Mouse (Mus musculus) liver, adult 2 months (tissue): ENCODE measurements around the gene Arpc5. TPM values are rescaled to one million over a fixed set of nuclear protein-coding genes. Genes with fewer than 3 reads are reported as not detected.

Experiments used
- DNase-seq: peaks from one replicate; pipeline ENCODE4 v3.0.0-alpha.2; 2011; ENCODE audit warnings: low read depth, low spot score; ENCODE audit errors: extremely low read depth
- H3K27ac ChIP-seq: fragments of 200-500 bp; replicated peaks from 2 replicates; pipeline ENCODE4 v1.5.1; 2012; ENCODE audit warnings: low read depth, mild to moderate bottlenecking, control low read depth, inconsistent platforms, low read length; ENCODE audit not compliant: insufficient read depth
- H3K27me3 ChIP-seq: fragments of 200-500 bp; 2 replicates; pipeline ENCODE4 v1.6.1; 2012; ENCODE audit warnings: mild to moderate bottlenecking, moderate library complexity, low read length, inconsistent platforms; ENCODE audit not compliant: control insufficient read depth, insufficient read depth
- H3K36me3 ChIP-seq: fragments of 200-500 bp; 2 replicates; pipeline ENCODE4 v1.6.1; 2012; ENCODE audit warnings: low read length, inconsistent platforms; ENCODE audit not compliant: control insufficient read depth, insufficient read depth
- H3K4me1 ChIP-seq: fragments of 200-500 bp; 2 replicates; pipeline ENCODE4 v1.6.1; 2011; ENCODE audit warnings: low read length; ENCODE audit not compliant: control insufficient read depth, insufficient read depth
- H3K4me3 ChIP-seq: fragments of 200-500 bp; 2 replicates; pipeline ENCODE4 v1.5.1; 2011; ENCODE audit warnings: low read depth, mild to moderate bottlenecking, control low read depth, low read length, moderate library complexity; ENCODE audit not compliant: insufficient read depth
- H3K79me2 ChIP-seq: fragments of 200-500 bp; 2 replicates; pipeline ENCODE4 v1.6.1; 2012; ENCODE audit warnings: inconsistent platforms, mild to moderate bottlenecking, low read length, moderate library complexity; ENCODE audit not compliant: control insufficient read depth, insufficient read depth
- H3K9ac ChIP-seq: fragments of 200-500 bp; 2 replicates; pipeline ENCODE4 v1.6.1; 2012; ENCODE audit warnings: low read depth, mild to moderate bottlenecking, control low read depth, inconsistent platforms, low read length
- CTCF ChIP-seq: fragments of 200-500 bp; IDR thresholded peaks from 2 replicates; pipeline ENCODE4 v1.5.1; 2011; ENCODE audit warnings: low read depth, low read length, control low read depth
- POLR2A ChIP-seq: fragments of 200-500 bp; IDR thresholded peaks from 2 replicates; pipeline ENCODE4 v1.6.1; 2011; ENCODE audit warnings: low read length, control low read depth; ENCODE audit not compliant: insufficient read depth; ENCODE audit errors: extremely low read depth
- WGBS: fragments of 180-500 bp; shearing (Covaris S2); methylation state at CpG from one replicate; pipeline ENCODE4 v1.1.7; 2018; 5-methylcytosine and 5-hydroxymethylcytosine counted together
- polyA plus RNA-seq: library from polyadenylated mRNA; depleted of rRNA; stranded (reverse); fragments of >200 nt; gene quantifications from 2 replicates; pipeline ENCODE4 v1.2.3, GENCODE M21; 2012
- total RNA-seq: library from RNA; depleted of rRNA; stranded (reverse); fragments of >200 nt; gene quantifications from 2 replicates; pipeline ENCODE4 v1.2.3, GENCODE M21; 2014

Arpc5 gene
- total and polyA plus RNA-seq, 2 experiments = 24.9 to 103 TPM

DNA sequence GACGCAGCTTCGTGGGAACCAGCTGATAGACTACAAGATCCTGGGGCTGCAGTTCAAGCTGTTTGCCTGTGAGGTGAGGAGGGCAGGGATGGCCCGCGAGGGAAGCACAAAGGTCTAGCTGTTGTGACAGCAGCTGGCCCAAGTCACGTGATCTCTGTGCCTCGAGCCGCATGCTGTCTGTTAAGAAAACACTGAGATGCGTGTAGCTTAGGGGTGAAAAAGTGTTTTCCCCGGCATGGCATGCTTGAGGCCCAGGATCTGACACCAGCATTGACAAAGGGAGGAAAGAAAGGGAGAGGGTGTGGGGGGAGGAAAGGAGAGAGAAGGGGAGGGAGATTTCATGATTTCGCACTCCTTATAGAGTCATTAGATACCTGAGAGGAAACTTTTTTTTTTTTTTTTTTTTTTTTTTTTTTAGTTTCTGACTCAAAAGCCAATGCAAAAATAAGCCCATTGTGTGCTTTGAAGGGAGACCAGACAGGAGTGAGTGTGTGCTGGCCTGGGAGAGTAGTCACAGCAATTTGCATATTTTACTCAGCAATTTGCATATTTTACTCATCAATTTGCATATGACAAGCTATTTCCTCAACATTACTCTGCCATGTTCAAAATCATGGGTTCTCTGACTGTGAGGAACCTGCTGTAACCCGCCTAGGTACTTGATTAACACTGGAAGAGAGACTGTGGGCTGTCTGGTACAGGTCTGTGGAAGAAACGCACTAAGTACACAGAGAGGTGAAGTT lies 50.9 kb downstream of the Arpc5 start:
- DNase-seq = peak; percentile 53
- Histone ChIP-seq H3K9ac (no peak overlapping the region), H3K4me3 (no peak overlapping the region), H3K4me1 (0 out of 2 replicates have a peak, but pooled peaks cover 1% of the 10 kb centered on the region), H3K27me3 (no peaks in the 10 kb centered on the region), H3K27ac (no peak overlapping the region), H3K36me3 (no peaks in the 10 kb centered on the region), H3K79me2 (no peaks in the 10 kb centered on the region)
- TF ChIP-seq POLR2A = no peak
- TF ChIP-seq CTCF = no peak
- 45% methylated on average over 12 of the region's 12 CpGs for WGBS

GRCm38 (mm10) chr1:152817794-152818193 lies 51.5 kb downstream of the Arpc5 start:
- Histone ChIP-seq H3K9ac (no peak overlapping the region), H3K36me3 (no peaks in the 10 kb centered on the region), H3K27ac (no peak overlapping the region), H3K4me3 (no peak overlapping the region), H3K79me2 (no peaks in the 10 kb centered on the region), H3K27me3 (no peaks in the 10 kb centered on the region), H3K4me1 (0 out of 2 replicates have a peak, but pooled peaks cover 1% of the 10 kb centered on the region)
- WGBS = 60% methylated on average over 10 of the region's 10 CpGs
- no peak for DNase-seq
- no peak for TF ChIP-seq POLR2A
- TF ChIP-seq CTCF = no peak

- Histone ChIP-seq H3K4me1 (0 out of 2 replicates have a peak, but pooled peaks cover 1% of the 10 kb centered on the region), H3K9ac (no peak overlapping the region), H3K27ac (no peak overlapping the region), H3K36me3 (no peaks in the 10 kb centered on the region), H3K4me3 (no peak overlapping the region), H3K27me3 (no peaks in the 10 kb centered on the region), H3K79me2 (no peaks in the 10 kb centered on the region)
- no peak for DNase-seq
- WGBS = 90% methylated on average over 6 of the region's 6 CpGs
- TF ChIP-seq POLR2A (no peak), CTCF (no peak)
Measured at GRCm38 (mm10) chr1:152819558-152819957, 53.2 kb downstream of the Arpc5 start.

GRCm38 (mm10) chr1:152820911-152821695 lies 54.8 kb downstream of the Arpc5 start:
- Histone ChIP-seq H3K79me2 (no peaks in the 10 kb centered on the region), H3K9ac (no peak overlapping the region), H3K4me3 (no peak overlapping the region), H3K27ac (no peak overlapping the region), H3K36me3 (no peaks in the 10 kb centered on the region), H3K4me1 (0 out of 2 replicates have a peak, but pooled peaks cover 1% of the 10 kb centered on the region), H3K27me3 (no peaks in the 10 kb centered on the region)
- TF ChIP-seq POLR2A = no peak
- TF ChIP-seq CTCF = no peak
- DNase-seq = peak; percentile 50
- 76% methylated on average over 7 of the region's 7 CpGs for WGBS

DNA sequence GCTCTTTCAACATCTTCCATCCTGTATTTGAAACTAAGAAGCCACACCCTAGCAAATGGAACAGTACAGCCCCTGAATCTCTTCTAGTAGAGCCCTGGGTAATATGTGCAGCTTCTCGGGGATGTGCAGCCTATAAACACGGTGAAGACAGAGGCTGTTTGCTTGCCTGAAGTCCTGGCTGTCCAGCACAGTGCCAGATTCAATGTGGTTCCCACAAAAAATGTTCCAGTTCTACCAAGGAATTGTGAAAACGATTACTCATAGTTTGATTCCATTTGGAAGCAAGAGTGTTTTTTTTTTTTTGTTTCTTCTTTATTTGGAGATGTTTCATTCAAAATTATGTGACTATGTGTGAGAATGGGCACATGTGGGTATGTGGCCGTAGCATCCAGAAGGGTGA lies 55.4 kb downstream of the Arpc5 start:
- H3K79me2 ChIP-seq = no peaks in the 10 kb centered on the region
- 89% methylated on average over 4 of the region's 4 CpGs for WGBS
- DNase-seq = no peak
- 0 out of 2 replicates have a peak, but pooled peaks cover 1% of the 10 kb centered on the region for H3K4me1 ChIP-seq
- no peak overlapping the region for H3K27ac ChIP-seq
- no peak overlapping the region for H3K9ac ChIP-seq
- no peak overlapping the region for H3K4me3 ChIP-seq
- H3K36me3 ChIP-seq = no peaks in the 10 kb centered on the region
- no peaks in the 10 kb centered on the region for H3K27me3 ChIP-seq
- TF ChIP-seq POLR2A = no peak
- no peak for TF ChIP-seq CTCF
